Mouse (Mus musculus) gastrocnemius, adult 2 months (tissue): ENCODE measurements at regions not wholly inside any gene's neighbourhood (a gene's known extent, or its start where the extent isn't known, plus 50 kb on each side); places are given as distances from the start of the nearest gene placed in this dataset.

Source experiments
- DNase-seq: peaks from one replicate; pipeline ENCODE4 v3.0.0; 2022
- H3K27ac ChIP-seq: fragments of 200-600 bp; 2 replicates; pipeline ENCODE4 v1.8.1; 2022; ENCODE audit warnings: mild to moderate bottlenecking
- H3K4me3 ChIP-seq: fragments of 200-600 bp; 2 replicates; pipeline ENCODE4 v1.8.1; 2022; ENCODE audit warnings: mild to moderate bottlenecking, moderate library complexity
- CTCF ChIP-seq: fragments of 200-600 bp; IDR thresholded peaks from 2 replicates; pipeline ENCODE4 v1.8.1; 2022; ENCODE audit warnings: antibody characterized with exemption, mild to moderate bottlenecking, moderate library complexity
- intact Hi-C: fragments of 180-260 bp; cut with DNase I; formaldehyde crosslinking; loops from one replicate; pipeline ENCODE4 v1.15.1; 2025

GRCm38 (mm10) chr7:89035138-89035996 lies 368.7 kb downstream of the Tmem135 start:
- H3K27ac ChIP-seq: no peak overlapping the region
- DNase-seq: no peak
- intact Hi-C loops: no loop called here
- no peak overlapping the region for H3K4me3 ChIP-seq
- no peak for TF ChIP-seq CTCF

DNA sequence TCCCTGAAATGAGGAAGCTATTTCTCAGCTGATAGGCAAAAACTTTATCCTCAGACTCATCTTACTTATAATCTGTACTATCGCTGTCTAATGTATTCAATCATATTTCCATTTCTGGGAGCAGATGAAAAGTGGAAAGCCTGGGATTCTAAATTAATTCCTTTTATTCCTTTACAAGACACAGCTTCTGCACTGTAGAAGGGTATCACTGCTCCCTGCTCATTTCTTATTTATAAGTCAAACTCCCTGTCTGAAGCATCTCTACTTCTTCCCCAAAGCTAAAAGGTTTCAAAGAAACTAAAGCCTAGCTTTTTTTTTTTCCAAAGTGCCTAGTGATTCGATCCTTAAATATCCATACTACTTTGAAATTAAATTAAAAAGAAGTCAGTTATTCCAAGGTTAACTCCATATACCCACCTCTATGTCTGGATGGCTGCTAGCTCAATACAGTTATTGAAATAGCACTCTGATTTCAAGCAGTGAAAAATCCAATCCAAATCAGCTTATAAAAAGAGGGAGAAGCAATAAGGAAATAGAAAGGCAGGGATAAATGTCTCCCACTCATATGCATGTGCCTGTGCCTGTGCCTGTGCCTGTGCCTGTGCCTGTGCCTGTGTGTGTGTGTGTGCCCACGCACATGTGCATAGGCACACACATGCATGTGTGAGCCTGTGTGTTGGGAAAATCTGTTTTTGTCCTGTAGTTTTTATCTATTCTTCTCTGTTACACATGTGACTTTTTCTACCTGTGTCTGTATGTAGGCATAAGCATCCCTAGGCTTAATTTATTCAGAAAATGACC lies 380.6 kb downstream of the Tmem135 start:
- intact Hi-C loops: no loop called here
- H3K27ac ChIP-seq: no peak overlapping the region

DNA sequence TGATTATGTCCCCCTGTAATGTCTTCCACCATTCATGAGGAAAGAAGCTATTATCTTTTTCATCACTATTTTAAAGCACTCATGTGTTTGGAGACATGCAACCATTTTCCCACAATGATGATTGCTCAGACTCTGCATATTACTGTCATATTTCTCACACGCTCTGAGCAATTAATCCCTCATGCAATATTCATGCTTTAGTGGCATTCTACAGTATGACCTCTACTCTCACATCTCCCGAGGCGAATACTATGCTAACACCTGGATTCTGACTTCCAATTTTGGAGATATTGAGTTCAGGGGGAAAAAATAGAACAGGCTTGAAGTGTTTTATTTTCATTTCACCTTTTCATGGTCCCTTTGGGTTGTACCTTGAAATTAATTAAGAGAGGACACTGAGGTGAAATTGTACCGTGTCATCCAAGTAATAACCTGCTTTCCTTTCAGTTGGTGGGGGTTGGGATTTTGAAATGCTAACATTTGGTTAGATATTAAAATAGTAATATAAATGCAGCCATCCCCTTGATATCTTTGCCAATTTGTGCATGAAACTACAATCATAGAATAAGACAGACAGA lies 405.1 kb downstream of the Tmem135 start:
- no peak for TF ChIP-seq CTCF
- H3K4me3 ChIP-seq: no peak overlapping the region
- intact Hi-C loops: no loop called here
- H3K27ac ChIP-seq: no peak overlapping the region
- DNase-seq: no peak

More for the DNA sequence above, 380.6 kb downstream of the Tmem135 start:
- H3K4me3 ChIP-seq: no peak overlapping the region
- TF ChIP-seq CTCF: no peak
- DNase-seq: no peak

DNA sequence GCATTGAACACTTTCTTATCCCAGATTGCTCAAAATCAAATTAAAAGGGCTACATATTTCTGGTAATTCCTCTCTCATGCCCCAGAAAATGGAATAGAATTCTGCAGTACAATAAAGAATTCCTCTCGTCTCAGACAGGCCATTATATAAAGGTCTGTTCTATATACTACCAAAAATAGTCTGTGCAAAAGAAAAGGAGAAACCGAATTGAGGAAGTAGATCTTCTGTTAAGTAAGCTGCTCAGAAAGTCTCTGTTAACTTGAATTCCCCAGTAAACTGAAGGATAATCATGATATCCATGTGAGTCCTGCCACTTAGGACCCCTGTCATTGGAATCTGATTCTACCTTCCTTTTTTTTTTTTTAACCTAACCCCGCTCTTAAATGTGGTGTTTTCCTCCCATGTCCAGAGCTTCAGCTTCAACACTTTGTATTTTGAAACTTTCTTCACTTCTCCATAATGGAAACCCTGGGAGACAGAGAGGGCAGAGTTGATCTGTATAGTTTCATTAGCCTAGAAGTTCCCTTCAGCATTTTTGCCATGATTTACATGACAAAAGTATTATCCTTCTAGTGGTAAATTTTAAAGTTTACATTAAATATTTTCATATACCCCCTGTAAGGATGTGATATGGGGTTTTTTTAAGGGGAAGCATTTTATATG lies 406.1 kb downstream of the Tmem135 start:
- Histone ChIP-seq H3K27ac (no peak overlapping the region), H3K4me3 (no peak overlapping the region)
- no peak for DNase-seq
- no peak for TF ChIP-seq CTCF
- intact Hi-C loops: no loop called here

DNA sequence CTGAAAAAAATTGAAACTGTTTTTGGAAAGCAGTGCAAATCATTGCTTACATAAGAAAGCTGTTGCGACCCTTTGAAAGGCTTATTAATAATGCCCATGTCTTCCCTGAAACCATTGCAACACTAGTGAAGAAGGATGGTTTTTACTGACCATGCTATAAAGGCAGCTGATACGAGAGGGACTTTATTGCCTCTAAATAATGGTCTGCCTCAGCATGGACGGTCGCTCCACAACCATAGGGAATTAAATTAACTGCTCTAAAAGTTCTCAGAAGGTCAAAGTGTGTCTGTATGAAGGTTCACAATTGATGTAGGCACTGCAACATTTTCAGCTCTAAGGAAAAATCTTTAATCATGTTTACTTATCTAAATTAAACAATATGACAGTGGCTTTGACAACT lies 429.6 kb downstream of the Tmem135 start:
- H3K27ac ChIP-seq: no peak overlapping the region
- no peak for DNase-seq
- no peak for TF ChIP-seq CTCF
- no peak overlapping the region for H3K4me3 ChIP-seq
- intact Hi-C loops: no loop called here

- no peak for DNase-seq
- intact Hi-C loops: no loop called here
- Histone ChIP-seq H3K27ac (no peak overlapping the region), H3K4me3 (no peak overlapping the region)
- no peak for TF ChIP-seq CTCF
These were observed 443.2 kb downstream of the Tmem135 start for GRCm38 (mm10) chr7:88960841-88961240.

DNA sequence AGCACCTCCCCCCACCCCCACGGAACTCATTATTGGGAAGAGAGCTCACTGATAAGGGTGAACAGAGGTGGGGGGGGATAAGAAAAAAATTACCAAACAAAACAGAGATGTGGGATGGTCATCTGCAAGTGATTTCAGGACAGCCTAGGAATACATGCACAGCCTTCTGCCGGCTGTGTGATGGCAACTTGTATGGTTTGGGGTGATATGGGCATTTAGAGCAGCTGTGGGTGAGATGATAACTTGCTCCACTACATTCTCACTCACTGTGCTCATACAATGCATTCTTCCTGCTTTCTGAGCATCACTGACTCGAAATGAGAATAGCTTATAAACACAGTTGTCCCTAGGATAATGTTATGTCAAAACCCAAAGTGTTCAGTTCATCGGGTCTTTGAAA lies 443.8 kb downstream of the Tmem135 start:
- DNase-seq: no peak
- no peak overlapping the region for H3K4me3 ChIP-seq
- no peak for TF ChIP-seq CTCF
- no peak overlapping the region for H3K27ac ChIP-seq
- intact Hi-C loops: no loop called here

DNA sequence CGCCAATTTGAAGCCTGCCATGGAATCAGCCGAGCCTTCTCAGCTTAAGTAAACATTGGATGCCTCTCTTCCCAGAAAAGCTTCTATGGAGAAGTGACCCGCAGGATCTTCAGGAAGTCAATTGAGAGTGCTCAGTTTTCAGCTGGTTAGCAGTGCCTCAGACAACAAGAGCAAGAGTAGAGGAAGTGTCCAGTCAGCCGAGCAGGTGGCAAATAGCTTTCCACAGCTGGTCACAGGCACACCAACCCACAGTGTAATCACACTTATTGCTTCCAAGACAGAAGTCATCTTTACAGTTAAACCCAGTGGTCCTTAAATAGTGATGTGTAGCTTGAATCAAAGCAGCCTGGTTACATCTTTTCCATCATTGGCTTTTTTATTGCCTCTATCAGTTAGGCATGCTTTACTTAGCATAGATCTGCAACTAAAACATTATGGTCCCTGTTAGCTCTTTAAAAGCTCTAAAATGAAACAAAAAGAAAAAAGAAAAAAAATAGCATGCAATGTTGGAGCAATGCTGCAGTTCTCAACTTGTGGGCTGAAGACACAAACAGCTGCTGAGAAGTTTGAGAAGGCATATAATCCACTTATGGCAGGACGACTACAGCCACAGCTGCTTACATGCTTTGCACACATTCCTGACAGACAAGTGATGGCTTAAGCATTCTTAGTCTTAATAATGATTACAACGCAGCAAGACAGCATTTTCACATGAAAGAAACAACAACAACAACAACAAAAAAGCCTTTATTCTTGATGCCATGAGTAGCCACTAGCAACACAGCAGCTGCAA lies 444.5 kb downstream of the Tmem135 start:
- TF ChIP-seq CTCF: no peak
- H3K4me3 ChIP-seq: no peak overlapping the region
- H3K27ac ChIP-seq: no peak overlapping the region
- DNase-seq: no peak
- intact Hi-C loops: no loop called here

DNA sequence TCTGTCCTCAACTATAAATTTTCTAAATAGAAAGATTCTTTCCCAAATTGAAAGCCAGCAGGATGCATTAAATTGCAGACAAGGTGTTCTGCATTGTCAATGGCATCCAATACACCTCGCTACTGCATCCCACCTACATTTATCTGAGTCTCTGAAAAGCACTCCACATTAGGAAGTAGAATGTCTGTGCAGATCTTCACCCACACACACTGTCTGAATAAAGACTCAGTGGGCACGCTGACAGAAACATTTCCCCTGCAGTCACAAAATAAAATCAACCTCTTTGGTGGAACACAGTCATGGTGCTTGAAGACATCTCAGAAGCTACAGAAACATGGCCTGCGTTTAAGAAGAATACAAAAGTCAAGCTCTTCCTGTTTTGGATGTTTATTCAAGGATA lies 449.0 kb downstream of the Tmem135 start:
- TF ChIP-seq CTCF: no peak
- H3K4me3 ChIP-seq: no peak overlapping the region
- no peak overlapping the region for H3K27ac ChIP-seq
- intact Hi-C loops: no loop called here
- DNase-seq: no peak

- Histone ChIP-seq H3K4me3 (no peak overlapping the region), H3K27ac (no peak overlapping the region)
- intact Hi-C loops: no loop called here
- TF ChIP-seq CTCF: no peak
- no peak for DNase-seq
These were observed 458.7 kb downstream of the Tmem135 start for GRCm38 (mm10) chr7:88945338-88945737.

DNA sequence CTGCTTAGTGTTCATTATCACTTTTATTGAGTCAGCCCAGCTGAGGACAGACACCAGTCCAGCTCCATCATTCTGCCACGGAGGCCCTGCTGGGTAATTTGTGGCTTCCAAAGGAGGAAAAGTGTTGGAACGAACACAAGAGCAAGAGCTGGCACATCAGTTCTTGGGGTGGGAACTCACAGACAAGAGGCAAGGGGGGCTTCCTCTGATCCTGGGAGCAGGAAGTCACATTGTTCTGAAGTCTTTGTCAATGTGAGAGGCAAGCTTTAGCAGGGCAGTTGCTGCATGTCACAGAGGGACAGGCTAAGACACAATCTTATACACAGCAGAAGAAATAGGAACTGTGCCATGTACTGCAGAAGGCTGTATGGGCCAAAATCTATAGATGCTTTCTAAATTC lies 459.1 kb downstream of the Tmem135 start:
- intact Hi-C loops: no loop called here
- Histone ChIP-seq H3K4me3 (no peak overlapping the region), H3K27ac (no peak overlapping the region)
- no peak for DNase-seq
- no peak for TF ChIP-seq CTCF
